Mouse (Mus musculus): ENCODE results near the gene Ccdc24. TPM values are rescaled to one million over a fixed set of nuclear protein-coding genes. Genes with fewer than 3 reads are reported as not detected.
A peak's percentile ranks its signal among the peaks of the same experiment; 100 is the strongest.

Gene Ccdc24
- polyA plus RNA-seq, 1 experiment: 1.4 TPM

DNA sequence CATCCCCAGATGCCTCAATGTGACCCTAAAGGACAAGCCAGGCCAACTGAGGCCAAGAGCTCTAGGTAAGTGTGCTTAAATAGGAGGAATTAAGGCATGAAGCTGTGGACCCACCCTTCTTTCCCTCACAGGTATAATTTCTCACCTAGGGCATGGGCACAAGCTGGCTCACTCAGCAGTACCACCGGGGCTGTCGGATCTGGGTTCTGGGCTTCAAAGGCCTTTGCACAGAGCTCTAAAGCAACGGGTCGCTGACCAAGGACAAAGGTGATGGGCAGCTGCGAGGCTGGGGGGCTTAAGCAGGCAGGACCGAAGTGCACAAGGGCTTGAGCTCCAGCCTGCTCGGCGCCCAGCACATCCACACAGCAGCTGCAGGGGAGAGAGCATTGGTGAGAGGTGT lies 18.4 kb upstream of the Ccdc24 start:
- TF ChIP-seq MAX (IDR thresholded peaks at IDR 0.05) (no peak), CTCF (IDR thresholded peaks at IDR 0.05; ENCODE audit: control insufficient read depth, insufficient read depth, insufficient read length) (no peak), FOSL1 (IDR thresholded peaks at IDR 0.05; ENCODE audit: insufficient read depth, low read length, poor library complexity, severe bottlenecking) (no peak), MYOG (IDR thresholded peaks at IDR 0.05; ENCODE audit: control insufficient read depth, extremely low read depth, insufficient read length) (no peak), MYOD1 (IDR thresholded peaks at IDR 0.05; ENCODE audit: control insufficient read depth, insufficient read length, low read depth) (no peak), USF1 (IDR thresholded peaks at IDR 0.05; ENCODE audit: low read depth) (no peak), CEBPB (IDR thresholded peaks at IDR 0.05; ENCODE audit: low read depth) (no peak)
- peak overlapping the region; percentile 11 for H3K4me3 ChIP-seq (ENCODE audit: insufficient read depth, poor library complexity, severe bottlenecking)
- H3K79me3 ChIP-seq (ENCODE audit: low read depth): peaks cover 12% of the 10 kb centered on the region
- no peaks in the 10 kb centered on the region for H3K27me3 ChIP-seq (ENCODE audit: control insufficient read depth, insufficient read depth, insufficient read length)
- H3ac ChIP-seq (ENCODE audit: control insufficient read depth, insufficient read length, low read depth): peak overlapping the region; percentile 49
- peaks cover 28% of the 10 kb centered on the region for H3K79me2 ChIP-seq (ENCODE audit: control insufficient read depth, insufficient read depth)
- peaks cover 23% of the 10 kb centered on the region for H3K36me3 ChIP-seq (ENCODE audit: control insufficient read depth, insufficient read depth)

DNA sequence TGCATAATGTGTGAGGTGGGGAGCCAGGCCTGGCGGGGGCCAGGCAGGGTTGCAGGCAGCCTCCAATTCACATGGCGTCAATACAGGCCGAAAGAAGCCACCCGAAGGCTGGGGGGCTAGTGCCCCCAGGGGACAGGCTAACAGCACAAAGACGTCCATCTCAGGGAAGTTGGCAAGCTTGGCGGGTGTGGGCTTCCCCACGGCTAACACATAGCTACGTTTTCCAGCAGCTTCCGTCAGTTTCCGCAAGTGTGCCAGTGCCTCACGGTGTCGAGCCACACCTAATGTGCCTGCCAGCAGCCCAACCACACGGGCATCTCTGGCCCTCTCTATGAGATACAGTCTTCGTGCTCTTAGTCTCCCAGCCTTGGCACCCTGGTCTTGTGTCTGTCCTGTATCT lies 17.7 kb upstream of the Ccdc24 start:
- TF ChIP-seq FOSL1 (IDR thresholded peaks at IDR 0.05; ENCODE audit: insufficient read depth, low read length, poor library complexity, severe bottlenecking): no peak
- TF ChIP-seq CTCF (IDR thresholded peaks at IDR 0.05; ENCODE audit: control insufficient read depth, insufficient read depth, insufficient read length): no peak
- no peak for TF ChIP-seq CEBPB (IDR thresholded peaks at IDR 0.05; ENCODE audit: low read depth)
- TF ChIP-seq USF1 (IDR thresholded peaks at IDR 0.05; ENCODE audit: low read depth): no peak
- no peak for TF ChIP-seq MYOD1 (IDR thresholded peaks at IDR 0.05; ENCODE audit: control insufficient read depth, insufficient read length, low read depth)
- TF ChIP-seq MAX (IDR thresholded peaks at IDR 0.05): no peak
- TF ChIP-seq MYOG (IDR thresholded peaks at IDR 0.05; ENCODE audit: control insufficient read depth, extremely low read depth, insufficient read length): no peak
- Histone ChIP-seq H3K4me3 (ENCODE audit: insufficient read depth, poor library complexity, severe bottlenecking) (no peak overlapping the region), H3K79me2 (ENCODE audit: control insufficient read depth, insufficient read depth) (peaks cover 35% of the 10 kb centered on the region), H3K79me3 (ENCODE audit: low read depth) (peaks cover 15% of the 10 kb centered on the region), H3K36me3 (ENCODE audit: control insufficient read depth, insufficient read depth) (peaks cover 17% of the 10 kb centered on the region), H3K27me3 (ENCODE audit: control insufficient read depth, insufficient read depth, insufficient read length) (no peaks in the 10 kb centered on the region), H3ac (ENCODE audit: control insufficient read depth, insufficient read length, low read depth) (no peak overlapping the region)

DNA sequence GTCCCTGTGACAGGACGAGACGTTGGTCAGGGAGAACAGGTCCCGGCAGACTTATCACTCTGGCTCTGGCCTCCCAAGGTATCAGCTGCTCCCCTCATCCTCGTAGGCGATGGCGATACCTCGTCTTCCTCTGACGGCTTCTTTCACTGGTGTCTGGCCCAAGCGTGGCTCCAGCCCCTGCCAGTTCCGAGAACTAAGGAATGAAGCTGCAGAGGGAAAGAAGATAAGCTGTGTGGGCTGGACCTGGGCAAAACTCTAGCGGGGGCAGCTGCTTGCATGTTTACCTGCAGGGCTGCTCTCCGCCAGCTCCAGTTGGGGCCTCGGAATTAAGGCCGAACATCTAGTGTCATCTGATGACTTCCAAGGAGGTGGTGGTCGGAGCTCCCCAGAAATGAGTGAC lies 17.1 kb upstream of the Ccdc24 start:
- H3K27me3 ChIP-seq (ENCODE audit: control insufficient read depth, insufficient read depth, insufficient read length): no peaks in the 10 kb centered on the region
- peaks cover 15% of the 10 kb centered on the region for H3K79me3 ChIP-seq (ENCODE audit: low read depth)
- peaks cover 17% of the 10 kb centered on the region for H3K36me3 ChIP-seq (ENCODE audit: control insufficient read depth, insufficient read depth)
- peaks cover 39% of the 10 kb centered on the region for H3K79me2 ChIP-seq (ENCODE audit: control insufficient read depth, insufficient read depth)
- TF ChIP-seq CEBPB (IDR thresholded peaks at IDR 0.05; ENCODE audit: low read depth): no peak
- TF ChIP-seq MYOG (IDR thresholded peaks at IDR 0.05; ENCODE audit: control insufficient read depth, extremely low read depth, insufficient read length): no peak
- no peak for TF ChIP-seq FOSL1 (IDR thresholded peaks at IDR 0.05; ENCODE audit: insufficient read depth, low read length, poor library complexity, severe bottlenecking)
- no peak for TF ChIP-seq USF1 (IDR thresholded peaks at IDR 0.05; ENCODE audit: low read depth)
- no peak for TF ChIP-seq CTCF (IDR thresholded peaks at IDR 0.05; ENCODE audit: control insufficient read depth, insufficient read depth, insufficient read length)
- TF ChIP-seq MAX (IDR thresholded peaks at IDR 0.05): no peak
- TF ChIP-seq MYOD1 (IDR thresholded peaks at IDR 0.05; ENCODE audit: control insufficient read depth, insufficient read length, low read depth): no peak
- no peak overlapping the region for H3K4me3 ChIP-seq (ENCODE audit: insufficient read depth, poor library complexity, severe bottlenecking)
- H3ac ChIP-seq (ENCODE audit: control insufficient read depth, insufficient read length, low read depth): no peak overlapping the region

DNA sequence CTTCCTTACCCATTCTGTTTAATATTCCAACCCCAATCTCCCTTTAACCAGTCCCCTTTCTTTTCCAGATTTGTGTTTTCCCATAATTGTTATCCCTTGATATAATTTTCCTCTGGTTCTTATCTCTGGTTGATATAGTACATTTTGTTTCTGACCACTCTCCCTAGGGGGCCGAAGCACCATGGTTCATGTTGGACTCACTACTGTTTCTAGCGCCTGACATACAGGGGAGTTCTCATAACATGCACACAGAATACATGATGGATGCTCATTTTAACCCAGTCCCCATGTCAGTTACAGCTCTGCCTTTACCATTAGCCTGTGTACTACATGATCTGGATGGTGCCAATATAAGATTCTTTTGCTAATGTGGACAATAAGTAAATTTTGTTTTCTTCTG lies 15.6 kb upstream of the Ccdc24 start:
- H3K27me3 ChIP-seq (ENCODE audit: control insufficient read depth, insufficient read depth, insufficient read length): no peaks in the 10 kb centered on the region
- H3K4me3 ChIP-seq (ENCODE audit: insufficient read depth, poor library complexity, severe bottlenecking): no peak overlapping the region
- H3ac ChIP-seq (ENCODE audit: control insufficient read depth, insufficient read length, low read depth): no peak overlapping the region
- H3K79me2 ChIP-seq (ENCODE audit: control insufficient read depth, insufficient read depth): peaks cover 50% of the 10 kb centered on the region
- H3K79me3 ChIP-seq (ENCODE audit: low read depth): peaks cover 15% of the 10 kb centered on the region
- no peak for TF ChIP-seq CTCF (IDR thresholded peaks at IDR 0.05; ENCODE audit: control insufficient read depth, insufficient read depth, insufficient read length)
- no peak for TF ChIP-seq USF1 (IDR thresholded peaks at IDR 0.05; ENCODE audit: low read depth)
- TF ChIP-seq MYOG (IDR thresholded peaks at IDR 0.05; ENCODE audit: control insufficient read depth, extremely low read depth, insufficient read length): no peak
- no peak for TF ChIP-seq MYOD1 (IDR thresholded peaks at IDR 0.05; ENCODE audit: control insufficient read depth, insufficient read length, low read depth)
- TF ChIP-seq FOSL1 (IDR thresholded peaks at IDR 0.05; ENCODE audit: insufficient read depth, low read length, poor library complexity, severe bottlenecking): no peak
- no peak for TF ChIP-seq CEBPB (IDR thresholded peaks at IDR 0.05; ENCODE audit: low read depth)
- TF ChIP-seq MAX (IDR thresholded peaks at IDR 0.05): no peak
- H3K36me3 ChIP-seq (ENCODE audit: control insufficient read depth, insufficient read depth): peaks cover 7% of the 10 kb centered on the region

DNA sequence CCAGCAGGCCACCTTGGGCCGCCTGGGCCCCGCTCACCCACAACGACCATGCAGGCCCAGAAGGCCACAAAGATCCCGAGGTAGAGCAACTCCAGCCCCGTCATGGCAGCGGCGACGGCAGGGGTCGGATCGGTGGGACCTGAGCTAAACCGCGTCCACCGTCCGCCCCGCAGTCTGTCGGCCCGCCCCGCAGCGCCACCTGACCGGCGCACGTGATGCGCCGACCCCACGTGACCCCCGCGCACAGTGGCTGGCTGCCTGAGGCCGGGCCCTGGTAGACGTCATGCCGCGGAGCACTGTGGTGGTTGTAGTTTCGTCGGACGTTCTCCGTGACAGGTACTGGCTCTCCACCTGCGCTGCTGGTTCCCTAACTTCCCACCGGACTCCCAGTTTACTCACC lies 14.8 kb upstream of the Ccdc24 start, which contains the start of gene Atp6v0b:
Atp6v0b (minus strand) TSS at position 201 of the 400 bp plus-strand sequence.
- H3ac ChIP-seq (ENCODE audit: control insufficient read depth, insufficient read length, low read depth): peak within 1 kb of the TSS; percentile 76
- peak within 1 kb of the TSS; percentile 64 for H3K4me3 ChIP-seq (ENCODE audit: insufficient read depth, poor library complexity, severe bottlenecking)
- H3K79me2 ChIP-seq (ENCODE audit: control insufficient read depth, insufficient read depth): peaks cover 56% of the 10 kb centered on the region
- TF ChIP-seq USF1 (IDR thresholded peaks at IDR 0.05; ENCODE audit: low read depth) (peak; percentile 99), CEBPB (IDR thresholded peaks at IDR 0.05; ENCODE audit: low read depth) (no peak), MAX (IDR thresholded peaks at IDR 0.05) (peak; percentile 81)
- peaks cover 15% of the 10 kb centered on the region for H3K79me3 ChIP-seq (ENCODE audit: low read depth)
- H3K27me3 ChIP-seq (ENCODE audit: control insufficient read depth, insufficient read depth, insufficient read length): no peaks in the 10 kb centered on the region
- peaks cover 7% of the 10 kb centered on the region for H3K36me3 ChIP-seq (ENCODE audit: control insufficient read depth, insufficient read depth)

DNA sequence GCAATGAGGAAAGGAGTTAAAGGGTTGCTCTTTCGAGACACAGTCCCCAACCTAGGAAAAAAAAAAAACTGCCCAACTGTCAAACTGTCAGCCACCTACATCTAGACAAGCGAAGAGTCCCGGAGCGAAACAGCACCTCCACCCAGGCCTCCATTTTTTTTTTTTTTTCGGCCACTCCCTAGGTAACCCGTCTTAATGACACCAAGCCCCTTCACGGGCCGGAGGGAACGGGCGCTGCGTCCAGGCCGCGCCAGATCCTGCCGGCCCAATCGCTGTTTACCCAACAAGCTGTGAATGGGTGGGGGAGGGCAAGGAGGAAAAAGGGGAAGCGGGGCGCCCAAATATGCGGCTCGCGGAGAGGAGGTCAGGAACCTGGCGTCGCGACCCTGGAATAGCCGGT lies 14.3 kb upstream of the Ccdc24 start:
- Histone ChIP-seq H3K79me3 (ENCODE audit: low read depth) (peaks cover 17% of the 10 kb centered on the region), H3K4me3 (ENCODE audit: insufficient read depth, poor library complexity, severe bottlenecking) (peak overlapping the region; percentile 64), H3ac (ENCODE audit: control insufficient read depth, insufficient read length, low read depth) (peak overlapping the region; percentile 76), H3K36me3 (ENCODE audit: control insufficient read depth, insufficient read depth) (peaks cover 7% of the 10 kb centered on the region), H3K27me3 (ENCODE audit: control insufficient read depth, insufficient read depth, insufficient read length) (no peaks in the 10 kb centered on the region), H3K79me2 (ENCODE audit: control insufficient read depth, insufficient read depth) (peaks cover 58% of the 10 kb centered on the region)
- TF ChIP-seq MYOG (IDR thresholded peaks at IDR 0.05; ENCODE audit: control insufficient read depth, extremely low read depth, insufficient read length) (no peak), USF1 (IDR thresholded peaks at IDR 0.05; ENCODE audit: low read depth) (no peak), CEBPB (IDR thresholded peaks at IDR 0.05; ENCODE audit: low read depth) (no peak), MYOD1 (IDR thresholded peaks at IDR 0.05; ENCODE audit: control insufficient read depth, insufficient read length, low read depth) (no peak), FOSL1 (IDR thresholded peaks at IDR 0.05; ENCODE audit: insufficient read depth, low read length, poor library complexity, severe bottlenecking) (no peak), CTCF (IDR thresholded peaks at IDR 0.05; ENCODE audit: control insufficient read depth, insufficient read depth, insufficient read length) (no peak), MAX (IDR thresholded peaks at IDR 0.05) (no peak)

All from C2C12 (cell line).